Mouse (Mus musculus) intestine, embryonic 16.5 days (tissue): ENCODE measurements at regions not wholly inside any gene's neighbourhood (a gene's known extent, or its start where the extent isn't known, plus 50 kb on each side); places are given as distances from the start of the nearest gene placed in this dataset.

Experiments used
- ATAC-seq: fragments of 200-750 bp; cut with Nextera tagmentation; 2 replicates; pipeline ENCODE4 v1.8.0; 2017; ENCODE audit warnings: moderate TSS enrichment, moderate library complexity
- H3K27ac ChIP-seq: fragments of 300-500 bp; sonication (generic); 2 replicates; pipeline ENCODE4 v1.5.1; 2014; ENCODE audit warnings: mild to moderate bottlenecking, low read length
- H3K27me3 ChIP-seq: fragments of 300-500 bp; sonication (generic); replicated peaks from 2 replicates; pipeline ENCODE4 v1.6.1; 2014; ENCODE audit warnings: low read length, control low read depth, mixed read lengths; ENCODE audit not compliant: control insufficient read depth, insufficient read depth
- H3K36me3 ChIP-seq: fragments of 300-500 bp; sonication (generic); 2 replicates; pipeline ENCODE4 v1.6.1; 2014; ENCODE audit warnings: low read length, control low read depth; ENCODE audit not compliant: control insufficient read depth, insufficient read depth
- H3K4me1 ChIP-seq: fragments of 300-500 bp; sonication (generic); 2 replicates; pipeline ENCODE4 v1.6.1; 2014; ENCODE audit warnings: low read length, control low read depth, mixed read lengths; ENCODE audit not compliant: control insufficient read depth, insufficient read depth
- H3K4me2 ChIP-seq: fragments of 300-500 bp; sonication (generic); 2 replicates; pipeline ENCODE4 v1.6.1; 2014; ENCODE audit warnings: low read depth, low read length, control low read depth
- H3K4me3 ChIP-seq: fragments of 300-500 bp; sonication (generic); 2 replicates; pipeline ENCODE4 v1.5.1; 2014; ENCODE audit warnings: mild to moderate bottlenecking, low read length
- H3K9ac ChIP-seq: fragments of 300-500 bp; sonication (generic); 2 replicates; pipeline ENCODE4 v1.6.1; 2014; ENCODE audit warnings: low read depth, low read length
- H3K9me3 ChIP-seq: fragments of 300-500 bp; sonication (generic); 2 replicates; pipeline ENCODE4 v1.6.1; 2016; ENCODE audit warnings: low read length, control low read depth; ENCODE audit not compliant: control insufficient read depth
- WGBS: fragments of 180-500 bp; shearing (Covaris S2); extraction: QIAGEN DNeasy Blood & Tissue Kit; methylation state at CpG from one replicate; pipeline ENCODE4 v1.1.7; 2014; 5-methylcytosine and 5-hydroxymethylcytosine counted together

DNA sequence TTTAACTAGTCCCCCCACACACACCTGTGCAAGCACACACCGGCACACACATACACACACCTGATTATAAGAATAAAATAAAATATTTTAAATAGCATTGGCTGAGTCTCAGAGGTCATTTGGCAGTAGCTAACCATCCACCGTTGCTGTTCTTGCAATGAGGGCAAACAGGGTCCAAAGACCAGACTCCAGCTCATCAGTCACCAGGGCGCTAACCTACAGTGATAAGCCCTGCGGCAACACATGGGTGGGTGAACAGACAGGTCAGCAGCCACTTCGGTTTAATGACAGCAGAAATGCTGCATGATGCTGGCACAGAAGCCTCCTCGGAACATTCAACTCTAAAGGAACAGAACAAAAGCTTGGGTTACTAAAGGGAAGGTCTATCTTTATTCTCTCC, 54.9 kb downstream of the Tas2r134 start:
- no peak for ATAC-seq
- H3K9me3 ChIP-seq: no peaks in the 10 kb centered on the region
- no peak overlapping the region for H3K4me2 ChIP-seq
- no peaks in the 10 kb centered on the region for H3K36me3 ChIP-seq
- H3K4me1 ChIP-seq: no peaks in the 10 kb centered on the region
- H3K27ac ChIP-seq: no peak overlapping the region
- no peak overlapping the region for H3K9ac ChIP-seq
- no peaks in the 10 kb centered on the region for H3K27me3 ChIP-seq
- 61% methylated on average over 6 of the region's 6 CpGs for WGBS
- no peak overlapping the region for H3K4me3 ChIP-seq

DNA sequence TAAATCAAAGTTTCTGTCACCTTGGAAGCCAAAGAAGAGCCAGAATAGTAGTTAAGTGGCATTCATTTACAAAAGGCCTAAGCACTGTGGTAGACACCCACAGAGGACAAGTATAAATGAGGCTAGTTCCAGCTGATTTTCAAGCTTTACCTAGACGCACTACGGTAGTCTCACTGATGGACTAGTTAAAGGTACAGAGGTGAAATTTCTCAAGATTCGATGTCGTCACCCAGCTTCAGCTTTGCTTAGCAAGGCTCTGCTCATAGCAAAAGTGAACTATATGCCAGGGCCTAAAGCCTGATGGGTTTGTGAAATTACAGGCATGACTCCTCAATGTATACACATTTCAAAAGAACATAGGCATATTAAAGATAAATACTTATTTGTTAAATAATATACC, 55.4 kb downstream of the Tas2r134 start:
- no peak for ATAC-seq
- Histone ChIP-seq H3K9me3 (no peaks in the 10 kb centered on the region), H3K36me3 (no peaks in the 10 kb centered on the region), H3K9ac (no peak overlapping the region), H3K27ac (no peak overlapping the region), H3K27me3 (no peaks in the 10 kb centered on the region), H3K4me1 (no peaks in the 10 kb centered on the region), H3K4me2 (no peak overlapping the region), H3K4me3 (no peak overlapping the region)
- WGBS: 76% methylated on average over 4 of the region's 4 CpGs

DNA sequence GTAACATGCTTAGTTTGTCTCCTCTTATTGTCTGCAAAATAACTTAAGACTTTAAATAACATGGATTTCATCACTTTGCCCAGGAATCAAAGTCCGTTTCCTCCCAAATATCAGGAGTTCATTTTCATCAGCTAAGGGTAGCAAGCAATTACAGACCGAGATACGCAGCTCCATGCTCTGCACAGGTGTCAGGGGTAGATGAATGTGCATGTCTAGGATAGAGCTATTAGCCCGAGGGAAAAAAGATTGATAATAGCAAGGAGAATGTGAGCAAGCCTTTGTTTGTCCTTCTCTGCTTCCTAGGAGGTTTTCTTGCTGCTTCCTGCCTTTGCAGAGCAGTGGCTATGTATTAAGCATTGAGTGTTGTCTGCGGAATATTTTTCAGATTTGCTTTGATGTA, 77.8 kb downstream of the Tas2r134 start:
- Histone ChIP-seq H3K9me3 (no peaks in the 10 kb centered on the region), H3K4me1 (no peaks in the 10 kb centered on the region), H3K4me2 (no peak overlapping the region), H3K9ac (no peak overlapping the region), H3K27me3 (no peaks in the 10 kb centered on the region), H3K4me3 (no peak overlapping the region), H3K36me3 (no peaks in the 10 kb centered on the region), H3K27ac (no peak overlapping the region)
- ATAC-seq: no peak
- 49% methylated on average over 5 of the region's 5 CpGs for WGBS

DNA sequence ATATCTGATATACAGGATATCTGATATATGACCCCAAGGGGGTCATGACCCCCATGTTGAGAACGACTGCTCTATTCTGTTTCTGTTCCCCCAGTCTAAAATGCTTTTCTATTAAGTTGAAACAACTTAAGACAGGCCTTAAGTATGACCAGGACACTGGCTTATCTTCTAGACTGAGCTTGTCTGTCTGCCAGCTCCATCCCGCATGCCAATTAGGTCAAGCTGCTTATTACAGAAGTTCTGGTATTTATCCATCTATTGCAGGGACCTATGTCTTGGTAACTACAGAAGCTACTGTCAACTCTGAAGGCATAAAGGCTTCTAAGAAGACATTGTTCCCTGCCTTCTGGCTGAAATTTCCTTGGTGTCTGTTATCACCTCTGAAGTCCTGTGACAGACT, 81.4 kb downstream of the Tas2r134 start:
- Histone ChIP-seq H3K4me1 (no peaks in the 10 kb centered on the region), H3K4me3 (no peak overlapping the region), H3K9ac (no peak overlapping the region), H3K9me3 (no peaks in the 10 kb centered on the region), H3K27ac (no peak overlapping the region), H3K4me2 (no peak overlapping the region), H3K36me3 (no peaks in the 10 kb centered on the region), H3K27me3 (no peaks in the 10 kb centered on the region)
- ATAC-seq: no peak
- WGBS: 76% methylated on average over 2 of the region's 2 CpGs

DNA sequence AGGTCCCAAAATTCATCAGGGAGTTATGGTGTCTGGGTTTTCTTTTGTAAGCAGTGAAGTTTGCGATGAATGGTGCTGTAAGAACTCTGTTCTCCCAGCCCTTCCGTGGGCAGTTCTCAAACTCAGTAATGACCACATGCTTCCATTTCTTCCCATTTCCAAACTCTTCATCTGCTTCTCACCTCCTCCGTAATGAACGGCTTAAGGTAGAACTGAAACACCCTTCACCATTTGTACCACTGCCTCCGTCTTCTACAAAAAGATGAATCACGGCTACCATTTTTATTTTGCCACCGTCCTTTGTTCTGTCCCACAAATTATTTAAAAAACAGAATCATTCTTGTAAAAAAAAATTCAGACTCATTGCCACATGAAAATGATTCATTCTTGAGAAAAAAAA, 85.3 kb downstream of the Tas2r134 start:
- no peaks in the 10 kb centered on the region for H3K4me1 ChIP-seq
- no peak for ATAC-seq
- no peak overlapping the region for H3K4me2 ChIP-seq
- H3K27me3 ChIP-seq: no peaks in the 10 kb centered on the region
- no peak overlapping the region for H3K4me3 ChIP-seq
- WGBS: 95% methylated on average over 7 of the region's 7 CpGs
- no peak overlapping the region for H3K9ac ChIP-seq
- no peaks in the 10 kb centered on the region for H3K36me3 ChIP-seq
- no peak overlapping the region for H3K27ac ChIP-seq
- H3K9me3 ChIP-seq: peaks cover 2% of the 10 kb centered on the region; the same call in 1 of the 2 replicates

DNA sequence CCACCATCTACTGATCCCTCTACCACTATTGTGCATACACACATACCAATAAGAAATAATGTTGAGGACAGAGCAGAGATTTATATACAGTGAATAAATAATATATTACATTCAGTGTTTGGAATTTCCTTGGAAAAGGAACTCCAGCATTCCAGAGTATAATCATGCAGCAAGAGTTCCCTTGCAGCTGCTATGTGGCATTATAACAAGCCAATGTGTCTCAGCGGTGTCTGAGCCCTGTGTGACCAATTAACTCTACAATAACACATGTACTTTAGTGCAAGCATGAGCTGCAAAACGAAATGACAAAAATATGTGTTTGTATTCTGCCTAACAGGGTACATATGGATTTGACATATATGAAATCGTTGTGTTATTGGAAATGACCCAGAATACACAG, 103.5 kb downstream of the Tas2r134 start:
- Histone ChIP-seq H3K9ac (no peak overlapping the region), H3K4me1 (no peaks in the 10 kb centered on the region), H3K9me3 (no peaks in the 10 kb centered on the region), H3K27ac (no peak overlapping the region), H3K36me3 (no peaks in the 10 kb centered on the region), H3K4me2 (no peak overlapping the region), H3K27me3 (no peaks in the 10 kb centered on the region), H3K4me3 (no peak overlapping the region)
- ATAC-seq: no peak
- 58% methylated on average over 3 of the region's 3 CpGs for WGBS

DNA sequence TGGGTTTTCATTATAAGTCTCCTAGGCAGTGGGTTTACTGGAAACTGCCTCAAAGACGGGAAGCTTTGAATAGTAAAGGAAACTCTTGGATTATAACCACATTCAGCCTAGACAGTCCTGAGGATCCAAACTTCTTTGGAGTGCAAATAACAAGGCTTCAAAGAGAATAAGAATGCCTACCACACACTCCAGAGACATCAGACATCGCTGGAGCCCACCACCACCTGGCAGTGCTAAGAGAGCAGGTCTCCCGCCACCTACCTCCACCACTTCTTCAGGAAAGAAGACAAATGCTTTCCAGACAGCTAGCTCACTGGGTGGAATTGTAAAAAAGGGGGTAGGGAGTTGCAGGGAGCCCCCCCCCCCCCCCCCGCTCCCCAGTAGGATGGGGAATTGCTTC, 104.4 kb downstream of the Tas2r134 start:
- H3K9ac ChIP-seq: no peak overlapping the region
- 67% methylated on average over 4 of the region's 4 CpGs for WGBS
- no peaks in the 10 kb centered on the region for H3K36me3 ChIP-seq
- H3K27ac ChIP-seq: no peak overlapping the region
- H3K4me2 ChIP-seq: no peak overlapping the region
- H3K27me3 ChIP-seq: no peaks in the 10 kb centered on the region
- H3K9me3 ChIP-seq: no peaks in the 10 kb centered on the region
- H3K4me3 ChIP-seq: no peak overlapping the region
- H3K4me1 ChIP-seq: no peaks in the 10 kb centered on the region
- no peak for ATAC-seq

DNA sequence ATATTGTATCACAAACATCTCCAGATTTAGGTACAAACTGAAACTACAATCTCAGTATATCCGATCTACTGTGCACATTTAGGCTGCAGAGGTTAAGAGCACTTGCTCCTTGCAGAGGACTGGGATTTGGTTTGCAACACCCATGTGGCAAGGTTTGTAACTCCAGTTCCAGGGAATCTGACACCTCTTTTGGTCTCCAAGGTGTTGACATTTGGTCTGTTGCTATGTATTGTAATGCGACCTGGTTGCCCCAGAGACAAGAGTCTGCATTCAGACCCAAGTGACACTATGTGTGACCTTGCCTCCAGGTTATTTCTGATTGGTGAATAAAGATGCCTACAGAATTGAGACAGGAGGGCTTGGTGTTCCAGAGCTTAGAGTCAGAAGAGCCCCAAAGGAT, 105.0 kb downstream of the Tas2r134 start:
- Histone ChIP-seq H3K9me3 (no peaks in the 10 kb centered on the region), H3K4me3 (no peak overlapping the region), H3K4me2 (no peak overlapping the region), H3K4me1 (no peaks in the 10 kb centered on the region), H3K27me3 (no peaks in the 10 kb centered on the region), H3K27ac (no peak overlapping the region), H3K9ac (no peak overlapping the region), H3K36me3 (no peaks in the 10 kb centered on the region)
- ATAC-seq: no peak
- 50% methylated on average over 2 of the region's 2 CpGs for WGBS

DNA sequence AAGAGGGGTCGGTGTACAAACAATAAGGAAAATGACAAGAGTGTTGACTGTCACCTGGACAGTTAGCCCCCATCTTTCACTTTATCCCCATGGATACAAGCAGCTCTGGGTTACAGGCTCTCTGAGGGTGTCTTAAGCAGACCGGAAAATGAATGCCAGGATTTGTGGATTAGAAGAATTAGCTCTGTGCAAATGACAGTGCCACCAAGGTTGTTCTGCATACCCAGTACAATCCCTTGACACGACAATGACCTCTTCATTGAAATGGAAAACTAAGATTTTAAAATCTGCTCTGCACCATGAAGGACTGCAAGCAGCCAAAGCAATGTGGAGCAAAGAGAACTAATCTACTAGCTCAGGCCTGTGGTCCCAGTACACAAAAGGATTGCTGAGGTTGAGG, 105.9 kb downstream of the Tas2r134 start:
- no peak overlapping the region for H3K9ac ChIP-seq
- no peaks in the 10 kb centered on the region for H3K9me3 ChIP-seq
- no peaks in the 10 kb centered on the region for H3K27me3 ChIP-seq
- H3K4me1 ChIP-seq: no peaks in the 10 kb centered on the region
- WGBS: 73% methylated on average over 3 of the region's 3 CpGs
- H3K4me3 ChIP-seq: no peak overlapping the region
- ATAC-seq: no peak
- no peak overlapping the region for H3K4me2 ChIP-seq
- H3K27ac ChIP-seq: no peak overlapping the region
- no peaks in the 10 kb centered on the region for H3K36me3 ChIP-seq

DNA sequence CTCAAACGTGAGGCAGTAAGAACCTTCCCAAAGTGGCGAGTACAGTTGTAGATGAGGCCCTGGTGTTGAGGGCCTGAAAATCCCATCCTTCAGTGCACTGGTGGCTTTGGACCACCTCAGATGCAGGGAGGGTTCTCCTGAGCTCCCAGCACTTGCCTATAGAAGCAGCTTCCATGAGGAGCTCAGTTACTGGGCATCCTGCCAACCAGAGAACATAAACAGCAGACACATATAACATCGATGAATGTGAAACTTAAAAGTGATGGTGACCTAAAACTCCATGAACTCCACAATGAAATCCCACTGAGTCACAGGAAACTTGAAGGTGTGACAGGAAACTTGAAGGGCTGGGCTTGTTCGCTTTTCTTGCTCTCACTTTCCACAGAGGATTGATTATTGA, 109.1 kb downstream of the Tas2r134 start:
- ATAC-seq: no peak
- Histone ChIP-seq H3K9ac (no peak overlapping the region), H3K4me2 (no peak overlapping the region), H3K27ac (no peak overlapping the region), H3K36me3 (no peaks in the 10 kb centered on the region), H3K4me3 (no peak overlapping the region), H3K4me1 (no peaks in the 10 kb centered on the region), H3K27me3 (no peaks in the 10 kb centered on the region), H3K9me3 (no peaks in the 10 kb centered on the region)
- WGBS: 59% methylated on average over 4 of the region's 4 CpGs
